Mouse (Mus musculus) G1E (cell line): ENCODE measurements around the gene Mgll.

ENCODE experiments used
- CTCF ChIP-seq: IDR thresholded peaks from 2 replicates; pipeline ENCODE4 v1.5.1; 2012; ENCODE audit warnings: low read depth, low read length, inconsistent platforms, mixed read lengths
- GATA1 ChIP-seq: IDR thresholded peaks from 2 replicates; pipeline ENCODE4 v1.6.1; 2012; ENCODE audit warnings: borderline replicate concordance, low read length, inconsistent platforms, mixed read lengths

- TF ChIP-seq CTCF (no peak), GATA1 (no peak)
Observed at GRCm38 (mm10) chr6:88732643-88733613, 8.7 kb downstream of the Mgll start.
